Mouse (Mus musculus): Measurements from ENCODE around the gene Pif1. TPM values are rescaled to one million over a fixed set of nuclear protein-coding genes. Genes with fewer than 3 reads are reported as not detected.

Gene Pif1
- total and polyA plus RNA-seq, 3 experiments: 14.9 to 15.5 TPM; not detected in 1

GRCm38 (mm10) chr9:65641446-65642052 lies 54.6 kb downstream of the Pif1 start (continued):
- TF ChIP-seq BHLHE40 (IDR thresholded peaks at IDR 0.05; ENCODE audit: borderline replicate concordance, low read depth, low read length): no peak
- TF ChIP-seq ZNF384 (IDR thresholded peaks at IDR 0.05; ENCODE audit: low read depth, low read length): no peak
- no peak for TF ChIP-seq NELFE (IDR thresholded peaks at IDR 0.05; ENCODE audit: low read depth, low read length)
- no peak for TF ChIP-seq GATA1 (IDR thresholded peaks at IDR 0.05; ENCODE audit: low read depth, low read length)
- TF ChIP-seq MAZ (IDR thresholded peaks at IDR 0.05; ENCODE audit: low read depth, low read length): no peak

- DNase-seq (ENCODE audit: low read depth, low spot score): no peak
- Histone ChIP-seq H3K27ac (ENCODE audit: control insufficient read depth, low read depth, low read length) (no peak overlapping the region), H3K4me1 (ENCODE audit: control insufficient read depth in 1 of 2, insufficient read depth in 2 of 2, low read length in 2 of 2) (no peaks in the 10 kb centered on the region), H3K9ac (ENCODE audit: control insufficient read depth, low read depth, low read length, poor library complexity, severe bottlenecking) (no peak overlapping the region), H3K27me3 (ENCODE audit: control insufficient read depth in 1 of 2, insufficient read depth in 2 of 2, low read length in 2 of 2) (peaks cover 0 to 1% of the 10 kb centered on the region in 2 experiments; a peak in 2 of 4 replicates), H3K36me3 (ENCODE audit: control insufficient read depth in 1 of 2, insufficient read depth in 2 of 2, low read length in 2 of 2) (no peaks in the 10 kb centered on the region), H3K4me3 (ENCODE audit: control insufficient read depth in 1 of 2, insufficient read depth in 1 of 2, low read depth in 2 of 2, low read length in 2 of 2) (no peak overlapping the region), H3K9me3 (replicated peaks; ENCODE audit: insufficient read depth, low read length) (no peaks in the 10 kb centered on the region), H3K79me2 (ENCODE audit: control insufficient read depth, insufficient read depth, low read length, poor library complexity) (no peaks in the 10 kb centered on the region)
- TF ChIP-seq POLR2AphosphoS2 (IDR thresholded peaks at IDR 0.05; ENCODE audit: low read length) (no peak), CTCF (IDR thresholded peaks at IDR 0.05 in 2 of 3, conservative IDR thresholded peaks at IDR 0.05 in 1 of 3; ENCODE audit: control insufficient read depth in 1 of 3, insufficient read depth in 1 of 3, low read depth in 2 of 3, low read length in 3 of 3, poor library complexity in 1 of 3, severe bottlenecking in 1 of 3) (no peak), GATA1 (IDR thresholded peaks at IDR 0.05; ENCODE audit: low read depth, low read length) (no peak), ETS1 (IDR thresholded peaks at IDR 0.05; ENCODE audit: low read depth, low read length) (no peak), SMC3 (IDR thresholded peaks at IDR 0.05; ENCODE audit: low read depth, low read length) (no peak), ZKSCAN1 (IDR thresholded peaks at IDR 0.05; ENCODE audit: low read depth, low read length) (no peak), MAX (IDR thresholded peaks at IDR 0.05; ENCODE audit: low read length) (no peak), RCOR1 (IDR thresholded peaks at IDR 0.05; ENCODE audit: low read depth, low read length) (no peak), NRF1 (IDR thresholded peaks at IDR 0.05; ENCODE audit: insufficient read depth, low read depth, low read length, poor library complexity, severe bottlenecking) (no peak), ZMIZ1 (IDR thresholded peaks at IDR 0.05; ENCODE audit: low read depth, low read length) (no peak), HCFC1 (IDR thresholded peaks at IDR 0.05; ENCODE audit: low read depth, low read length) (no peak), TAL1 (IDR thresholded peaks at IDR 0.05; ENCODE audit: low read length) (no peak), NELFE (IDR thresholded peaks at IDR 0.05; ENCODE audit: low read depth, low read length) (no peak), USF1 (IDR thresholded peaks at IDR 0.05; ENCODE audit: low read depth, low read length) (no peak), SIN3A (IDR thresholded peaks at IDR 0.05; ENCODE audit: low read length) (no peak), EP300 (IDR thresholded peaks at IDR 0.05; ENCODE audit: low read depth in 1 of 2, low read length in 2 of 2) (no peak), MAZ (IDR thresholded peaks at IDR 0.05; ENCODE audit: low read depth, low read length) (no peak), USF2 (IDR thresholded peaks at IDR 0.05; ENCODE audit: borderline replicate concordance in 1 of 2, insufficient read depth in 1 of 2, low read depth in 1 of 2, low read length in 2 of 2) (no peak), CHD1 (IDR thresholded peaks at IDR 0.05; ENCODE audit: low read depth, low read length) (no peak), UBTF (IDR thresholded peaks at IDR 0.05; ENCODE audit: borderline replicate concordance, insufficient read depth, low read depth, low read length) (no peak)
Observed at GRCm38 (mm10) chr9:65642546-65642945, 55.6 kb downstream of the Pif1 start.

Data from MEL (cell line).